Mouse (Mus musculus) kidney, postnatal 0 days (tissue): Measurements from ENCODE around the gene Prdm9. TPM values are rescaled to one million over a fixed set of nuclear protein-coding genes. Genes with fewer than 3 reads are reported as not detected.
A peak's percentile ranks its signal among the peaks of the same experiment; 100 is the strongest.
"Not testable (repeated sequence)": the region's sequence is repeated elsewhere in the genome, so short reads cannot be mapped to it uniquely, and the experiment has no call there.

Experiments used
- ATAC-seq: fragments of 200-750 bp; cut with Nextera tagmentation; replicated peaks from 2 replicates; pipeline ENCODE4 v1.8.0; 2017; ENCODE audit warnings: low read depth, moderate number of reproducible peaks, moderate TSS enrichment, moderate library complexity; ENCODE audit not compliant: low FRiP score
- DNase-seq: peaks from one replicate; pipeline ENCODE4 v3.0.0-alpha.2; 2016; ENCODE audit warnings: low spot score
- H3K27ac ChIP-seq: fragments of 300-500 bp; sonication (generic); 2 replicates; pipeline ENCODE4 v1.5.1; 2014; ENCODE audit warnings: mild to moderate bottlenecking
- H3K27me3 ChIP-seq: fragments of 300-500 bp; sonication (generic); 2 replicates; pipeline ENCODE4 v1.6.1; 2014; ENCODE audit warnings: low read length, mixed read lengths; ENCODE audit not compliant: insufficient read depth
- H3K36me3 ChIP-seq: fragments of 300-500 bp; sonication (generic); 2 replicates; pipeline ENCODE4 v1.6.1; 2014; ENCODE audit warnings: low read length, mixed read lengths; ENCODE audit not compliant: insufficient read depth
- H3K4me1 ChIP-seq: fragments of 300-500 bp; sonication (generic); replicated peaks from 2 replicates; pipeline ENCODE4 v1.6.1; 2014; ENCODE audit warnings: antibody characterized with exemption, low read length, mixed read lengths; ENCODE audit not compliant: insufficient read depth
- H3K4me2 ChIP-seq: fragments of 300-500 bp; sonication (generic); 2 replicates; pipeline ENCODE4 v1.6.1; 2014; ENCODE audit warnings: mild to moderate bottlenecking, low read length, moderate library complexity, mixed read lengths
- H3K4me3 ChIP-seq: fragments of 300-500 bp; sonication (generic); replicated peaks from 2 replicates; pipeline ENCODE4 v1.5.1; 2014; ENCODE audit warnings: low read depth, low read length
- H3K9ac ChIP-seq: fragments of 300-500 bp; sonication (generic); 2 replicates; pipeline ENCODE4 v1.6.1; 2014; ENCODE audit warnings: low read depth, low read length
- H3K9me3 ChIP-seq: fragments of 300-500 bp; sonication (generic); replicated peaks from 2 replicates; pipeline ENCODE4 v1.6.1; 2016; ENCODE audit warnings: low read length, inconsistent platforms, mixed read lengths
- CTCF ChIP-seq: IDR thresholded peaks from 2 replicates; pipeline ENCODE4 v1.5.1; 2016; ENCODE audit warnings: antibody characterized with exemption, low read depth, mild to moderate bottlenecking, moderate library complexity
- WGBS: fragments of 180-500 bp; shearing (Covaris S2); extraction: QIAGEN DNeasy Blood & Tissue Kit; methylation state at CpG from one replicate; pipeline ENCODE4 v1.1.7; 2014; 5-methylcytosine and 5-hydroxymethylcytosine counted together
- polyA plus RNA-seq: library from polyadenylated mRNA; unstranded; fragments of >200 nt; fragmentation: Nextera tagmentation; extraction: Ambion mirVana; gene quantifications from 2 replicates; pipeline ENCODE4 v1.2.1, GENCODE M21; 2015

Gene Prdm9
- polyA plus RNA-seq, 1 experiment from 2014 or later, result 1.8 TPM

- no peak for TF ChIP-seq CTCF
- Histone ChIP-seq H3K4me1 (no peaks in the 10 kb centered on the region), H3K4me2 (no peak overlapping the region), H3K9me3 (no peaks in the 10 kb centered on the region), H3K4me3 (no peak overlapping the region), H3K36me3 (no peaks in the 10 kb centered on the region), H3K27ac (no peak overlapping the region), H3K27me3 (no peaks in the 10 kb centered on the region), H3K9ac (no peak overlapping the region)
- ATAC-seq (no peak), DNase-seq (no peak)
- 55% methylated on average over 1 of the region's 1 CpGs for WGBS
These were observed 14.4 kb downstream of the Prdm9 start for GRCm38 (mm10) chr17:15549713-15550112.

- WGBS, result 72% methylated on average over 4 of the region's 4 CpGs
- no peaks in the 10 kb centered on the region for H3K9me3 ChIP-seq
- DNase-seq, result no peak
- H3K4me3 ChIP-seq, result no peak overlapping the region
- H3K27me3 ChIP-seq, result no peaks in the 10 kb centered on the region
- no peak for TF ChIP-seq CTCF
- no peak for ATAC-seq
- no peaks in the 10 kb centered on the region for H3K4me1 ChIP-seq
- H3K27ac ChIP-seq, result no peak overlapping the region
- H3K36me3 ChIP-seq, result no peaks in the 10 kb centered on the region
- no peak overlapping the region for H3K9ac ChIP-seq
- H3K4me2 ChIP-seq, result no peak overlapping the region
These were observed 17.7 kb downstream of the Prdm9 start for GRCm38 (mm10) chr17:15546440-15546839.

GRCm38 (mm10) chr17:15543868-15544267, 20.3 kb downstream of the Prdm9 start:
- DNase-seq, H3K36me3 ChIP-seq, H3K9me3 ChIP-seq, H3K4me1 ChIP-seq, H3K4me3 ChIP-seq, H3K4me2 ChIP-seq, H3K27ac ChIP-seq, ATAC-seq, H3K27me3 ChIP-seq, H3K9ac ChIP-seq: not testable (repeated sequence)
- WGBS, result 55% methylated on average over 4 of the region's 4 CpGs

- Histone ChIP-seq H3K9me3 (no peaks in the 10 kb centered on the region), H3K36me3 (no peaks in the 10 kb centered on the region), H3K27ac (no peak overlapping the region), H3K27me3 (no peaks in the 10 kb centered on the region), H3K4me2 (no peak overlapping the region), H3K4me3 (no peak overlapping the region), H3K9ac (no peak overlapping the region), H3K4me1 (peaks cover 11% of the 10 kb centered on the region; the same call in 1 of the 2 replicates)
- no peak for ATAC-seq
- WGBS, result 73% methylated on average over 4 of the region's 4 CpGs
- TF ChIP-seq CTCF, result no peak
- DNase-seq, result no peak
These were observed 23.8 kb downstream of the Prdm9 start for GRCm38 (mm10) chr17:15540309-15540708.

GRCm38 (mm10) chr17:15536457-15536904, 27.7 kb downstream of the Prdm9 start:
- H3K9me3 ChIP-seq, result no peaks in the 10 kb centered on the region
- peak overlapping the region; percentile 78 for H3K4me2 ChIP-seq
- H3K9ac ChIP-seq, result peak overlapping the region; percentile 40; the same call in 1 of the 2 replicates
- under 1% methylated on average over 33 of the region's 33 CpGs for WGBS
- peak; percentile 57; the same call in 1 of the 2 replicates for ATAC-seq
- H3K27ac ChIP-seq, result no peak overlapping the region
- peak; percentile 43 for DNase-seq
- H3K4me3 ChIP-seq, result peak overlapping the region; percentile 44
- TF ChIP-seq CTCF, result no peak
- H3K27me3 ChIP-seq, result no peaks in the 10 kb centered on the region
- peaks cover 11% of the 10 kb centered on the region; the same call in 1 of the 2 replicates for H3K4me1 ChIP-seq
- H3K36me3 ChIP-seq, result no peaks in the 10 kb centered on the region

GRCm38 (mm10) chr17:15535943-15536342, 28.2 kb downstream of the Prdm9 start:
- ATAC-seq (no peak), DNase-seq (no peak)
- H3K36me3 ChIP-seq, result no peaks in the 10 kb centered on the region
- no peaks in the 10 kb centered on the region for H3K27me3 ChIP-seq
- H3K4me3 ChIP-seq, result peak overlapping the region; percentile 44
- no peak overlapping the region for H3K27ac ChIP-seq
- H3K4me2 ChIP-seq, result peak overlapping the region; percentile 78
- H3K9me3 ChIP-seq, result no peaks in the 10 kb centered on the region
- peaks cover 11% of the 10 kb centered on the region; the same call in 1 of the 2 replicates for H3K4me1 ChIP-seq
- 18% methylated on average over 8 of the region's 8 CpGs for WGBS
- TF ChIP-seq CTCF, result no peak
- H3K9ac ChIP-seq, result no peak overlapping the region

- Histone ChIP-seq H3K27ac (no peak overlapping the region), H3K27me3 (no peaks in the 10 kb centered on the region), H3K9me3 (no peaks in the 10 kb centered on the region), H3K4me3 (no peak overlapping the region), H3K36me3 (no peaks in the 10 kb centered on the region), H3K4me2 (peak overlapping the region; percentile 78; the same call in 1 of the 2 replicates), H3K4me1 (peaks cover 11% of the 10 kb centered on the region; the same call in 1 of the 2 replicates), H3K9ac (no peak overlapping the region)
- ATAC-seq (no peak), DNase-seq (no peak)
- 72% methylated on average over 11 of the region's 11 CpGs for WGBS
- no peak for TF ChIP-seq CTCF
These were observed 28.9 kb downstream of the Prdm9 start for GRCm38 (mm10) chr17:15535162-15535800.
